Mouse (Mus musculus) kidney, postnatal 25 days (tissue): ENCODE measurements around the gene Rassf1.
A peak's percentile ranks its signal among the peaks of the same experiment; 100 is the strongest.
"Not testable (repeated sequence)": the region's sequence is repeated elsewhere in the genome, so short reads cannot be mapped to it uniquely, and the experiment has no call there.

Experiments used
- DNase-seq, 2 experiments: peaks; one replicate each; pipeline ENCODE4 v3.0.0; 2021; ENCODE audit warnings: mixed read lengths in 2 of 2

Gene Rassf1

DNA sequence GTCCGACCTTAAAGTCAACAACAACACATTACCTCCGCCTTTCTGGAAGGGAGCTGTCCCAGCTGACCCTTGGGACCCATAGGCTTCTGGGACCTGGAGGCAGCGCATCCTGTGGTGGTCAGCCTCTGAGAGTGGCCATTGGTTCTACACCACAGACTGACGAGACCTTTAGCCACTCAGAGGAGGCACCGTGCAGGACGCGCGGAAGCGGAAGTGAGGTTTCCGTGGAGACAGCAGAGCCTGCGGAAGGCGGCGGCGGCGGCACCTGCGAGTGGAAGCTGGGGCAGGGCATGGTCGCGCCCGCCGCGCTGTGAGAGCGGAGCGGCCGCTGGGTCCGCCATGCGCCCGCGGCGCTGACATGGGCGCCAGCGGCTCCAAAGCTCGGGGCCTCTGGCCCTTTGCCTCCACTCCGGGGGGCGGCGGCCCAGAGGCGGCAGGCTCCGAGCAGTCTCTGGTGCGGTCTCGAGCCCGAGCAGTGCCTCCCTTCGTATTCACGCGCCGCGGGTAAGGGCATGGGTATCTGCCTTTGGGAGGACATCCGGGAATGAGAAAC, 11.8 kb downstream of the Rassf1 start, which contains the start of gene Tusc2:
Gene Tusc2, plus strand, starts transcription at position 227 of the 553 bp plus-strand sequence.
- DNase-seq, result peak; percentile 96 to 99

DNA sequence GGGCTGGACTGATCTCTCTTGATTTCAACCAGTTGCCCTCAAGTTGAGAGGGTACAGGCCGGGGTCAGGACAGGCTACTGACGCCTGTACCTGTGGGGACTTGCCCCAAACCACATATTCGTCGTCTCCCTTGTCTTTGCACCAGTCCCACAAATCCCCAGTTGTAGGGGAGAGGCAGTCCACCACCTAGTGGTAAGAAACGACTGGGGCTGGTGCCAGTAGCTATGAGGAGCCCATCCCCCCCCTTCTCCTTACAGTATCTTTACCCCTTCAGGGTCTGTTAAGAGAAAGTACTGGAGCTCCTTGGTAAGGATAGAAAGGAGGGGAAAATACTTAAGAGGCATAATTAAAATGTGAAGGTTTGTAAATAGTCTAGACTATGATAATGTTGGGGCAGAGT, 14.2 kb downstream of the Rassf1 start:
- not testable (repeated sequence) for DNase-seq

DNA sequence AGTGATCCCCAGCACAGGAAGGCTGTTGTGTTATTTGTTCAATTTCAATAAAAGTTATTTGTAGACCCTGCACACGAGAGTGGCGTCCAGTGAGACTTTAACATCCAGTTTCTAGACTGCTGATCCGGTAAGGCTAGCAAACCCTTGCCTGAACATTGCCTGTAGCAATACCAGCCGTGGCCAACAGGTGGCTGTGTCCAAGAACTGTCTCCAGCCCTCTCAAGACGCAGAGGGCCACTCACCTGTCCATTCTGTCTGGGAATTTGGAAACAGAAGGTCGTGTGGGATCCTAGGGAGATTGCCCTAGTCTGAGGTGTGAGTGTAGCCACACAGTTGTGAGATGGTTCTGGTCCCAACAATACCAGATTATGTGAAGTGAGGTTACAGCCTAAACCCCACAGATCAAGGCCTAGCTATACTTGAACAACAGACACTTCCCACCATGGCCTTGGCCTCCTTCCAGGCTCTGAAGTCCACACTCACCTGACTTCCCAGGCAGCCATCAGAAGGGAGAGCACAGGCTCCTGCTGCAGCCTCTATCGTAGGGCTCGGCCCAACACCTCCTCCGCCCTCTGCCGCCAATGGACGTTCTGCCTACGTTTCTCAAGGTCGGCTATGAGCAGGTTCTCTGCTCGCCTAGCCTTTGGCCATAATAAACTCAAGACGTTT, 14.8 kb downstream of the Rassf1 start:
- DNase-seq, result peak; percentile 94 to 97

DNA sequence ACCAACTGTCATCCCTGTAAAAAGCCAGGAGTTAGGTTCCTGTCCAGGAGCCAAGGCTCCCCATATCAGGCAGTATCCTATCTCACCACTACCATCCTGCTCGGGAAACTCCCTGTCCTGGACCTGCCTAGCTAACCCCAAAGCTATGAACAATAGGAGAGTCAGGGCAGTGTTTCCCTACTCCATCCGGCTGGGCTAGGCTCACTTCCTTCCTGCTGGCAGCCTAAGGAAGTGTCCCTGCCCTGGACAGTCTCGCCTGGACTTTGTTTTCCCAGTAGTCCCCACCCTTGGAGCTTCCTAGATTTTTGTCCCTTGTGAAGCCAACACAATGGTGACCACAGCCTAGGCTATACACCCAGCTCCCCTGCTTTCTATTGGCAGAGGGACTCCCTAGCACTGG, 15.5 kb downstream of the Rassf1 start:
- peak; percentile 65 to 88 for DNase-seq

DNA sequence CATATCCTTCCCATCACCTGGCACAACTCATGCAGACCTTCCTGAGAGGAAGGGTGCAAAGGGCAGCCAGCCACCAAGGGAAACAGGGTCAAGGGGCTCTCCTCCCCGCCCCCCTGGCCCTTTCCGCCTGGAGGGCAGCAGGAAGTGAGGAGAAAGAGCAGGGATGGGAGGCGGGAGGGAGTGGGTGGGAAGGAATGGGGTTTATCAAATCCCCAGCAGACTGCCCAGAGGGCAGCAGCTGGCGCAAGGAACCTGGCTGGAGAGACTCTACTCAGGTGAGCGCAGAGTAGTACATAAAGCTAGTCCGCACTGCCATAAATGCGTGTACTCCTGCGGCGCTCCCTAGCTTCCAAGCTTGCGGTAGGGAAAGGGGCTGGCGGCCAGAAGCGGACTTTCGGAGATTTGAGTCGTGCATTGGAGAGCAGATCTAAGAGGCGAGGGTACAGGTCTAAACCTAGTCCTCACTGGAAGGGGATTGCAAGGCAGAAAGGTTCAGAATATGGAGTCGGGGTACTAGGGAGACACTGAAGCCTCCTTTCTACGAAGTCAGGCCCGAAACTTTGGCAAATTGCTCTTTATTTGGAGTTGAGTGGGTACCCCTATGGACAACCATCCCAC, 16.5 kb downstream of the Rassf1 start, which contains the start of gene Hyal2:
Gene Hyal2, plus strand, starts transcription at position 244 of the 618 bp plus-strand sequence.
- peak; percentile 88 to 95 for DNase-seq

DNA sequence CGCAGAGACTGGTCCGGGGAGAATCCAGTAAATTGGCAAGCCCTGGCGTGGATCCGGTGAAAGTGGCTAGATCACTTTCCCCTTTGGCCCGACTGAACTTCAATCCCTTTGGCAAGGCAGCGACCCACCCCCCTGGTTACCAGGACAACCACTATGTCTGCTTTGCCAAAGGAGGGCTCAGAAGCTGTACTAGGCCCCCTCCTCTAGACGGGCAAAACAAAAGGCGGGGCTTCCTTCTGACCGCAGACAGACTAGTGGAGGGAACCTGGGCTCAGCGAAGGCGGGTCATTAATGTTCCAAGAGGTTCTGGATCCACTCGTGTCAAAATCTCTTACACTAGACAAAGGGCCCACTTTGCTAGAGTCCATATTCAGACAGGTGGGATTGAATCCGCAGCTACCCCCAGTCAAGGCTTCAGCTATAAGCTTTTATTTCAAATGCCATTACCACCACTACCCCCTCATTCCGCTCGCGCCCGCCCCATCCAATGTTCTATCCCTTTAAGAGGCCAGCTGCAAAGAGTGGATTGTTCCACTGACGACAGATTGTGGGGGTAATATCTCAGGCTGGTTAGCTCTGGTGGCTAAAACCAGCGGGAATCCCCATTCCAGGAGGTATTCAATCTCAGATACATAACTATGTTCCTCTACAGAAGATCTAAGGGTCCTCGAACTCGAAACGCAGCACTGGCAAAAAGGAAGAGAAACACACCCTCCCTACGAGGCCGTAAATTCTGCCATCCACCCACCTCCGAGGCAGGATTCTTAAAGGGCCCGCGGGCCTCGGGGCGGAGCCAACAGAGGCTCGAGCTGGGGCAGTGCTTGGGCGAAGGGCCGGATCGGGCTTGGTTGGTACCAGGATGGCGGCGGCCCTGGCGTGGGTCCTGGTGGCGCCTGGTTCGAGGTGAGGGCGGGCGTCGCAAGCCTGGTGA, 17.2 kb downstream of the Rassf1 start:
- peak; percentile 89 to 95 for DNase-seq

DNA sequence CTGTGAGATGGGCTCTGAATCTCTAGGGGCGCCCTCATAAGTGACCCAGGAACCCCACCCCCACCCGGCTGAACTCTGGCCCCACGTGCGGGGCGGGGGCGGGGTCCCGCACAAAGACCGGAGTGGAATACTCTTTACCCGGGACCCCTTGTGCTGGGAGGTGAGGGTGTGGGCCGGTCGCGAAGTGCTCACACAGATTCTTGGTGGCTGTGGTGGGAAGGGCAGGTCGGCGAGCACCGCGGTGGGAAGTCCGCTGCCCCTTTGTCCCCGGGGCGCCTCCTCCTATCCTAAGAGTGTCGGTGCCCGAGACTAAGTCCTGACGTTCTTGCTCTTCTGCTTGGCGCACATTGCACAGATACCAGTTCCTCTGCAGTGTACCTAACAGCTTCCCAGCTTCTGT, 17.9 kb downstream of the Rassf1 start:
- no peak for DNase-seq

DNA sequence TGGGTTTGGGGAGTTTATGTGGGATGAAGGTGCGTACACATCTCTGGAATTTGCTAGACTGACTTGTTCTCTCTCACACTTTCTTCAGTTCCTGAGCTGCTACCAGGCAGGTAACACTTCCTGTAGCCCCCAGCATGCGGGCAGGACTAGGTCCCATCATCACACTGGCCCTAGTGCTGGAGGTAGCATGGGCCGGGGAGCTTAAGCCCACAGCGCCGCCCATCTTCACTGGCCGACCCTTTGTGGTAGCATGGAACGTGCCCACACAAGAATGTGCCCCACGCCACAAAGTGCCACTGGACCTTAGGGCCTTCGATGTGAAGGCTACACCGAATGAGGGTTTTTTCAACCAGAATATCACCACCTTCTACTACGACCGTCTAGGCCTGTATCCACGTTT, 18.7 kb downstream of the Rassf1 start:
- no peak for DNase-seq

DNA sequence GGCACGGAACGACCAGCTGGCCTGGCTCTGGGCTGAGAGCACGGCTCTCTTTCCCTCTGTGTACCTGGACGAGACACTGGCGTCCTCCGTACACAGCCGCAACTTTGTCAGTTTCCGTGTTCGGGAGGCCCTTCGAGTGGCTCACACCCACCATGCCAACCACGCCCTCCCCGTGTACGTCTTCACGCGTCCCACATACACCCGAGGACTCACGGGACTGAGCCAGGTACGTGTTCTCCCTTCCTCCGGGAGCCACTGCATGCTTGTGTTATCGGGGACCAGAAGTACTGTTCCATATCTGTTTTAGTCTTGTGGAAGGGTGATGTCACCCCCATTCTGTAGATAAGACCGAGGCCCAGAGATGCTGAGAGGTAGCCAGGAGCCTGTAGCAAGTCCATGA, 19.5 kb downstream of the Rassf1 start:
- DNase-seq, result peak in 1 of 2 experiments; percentile 55

DNA sequence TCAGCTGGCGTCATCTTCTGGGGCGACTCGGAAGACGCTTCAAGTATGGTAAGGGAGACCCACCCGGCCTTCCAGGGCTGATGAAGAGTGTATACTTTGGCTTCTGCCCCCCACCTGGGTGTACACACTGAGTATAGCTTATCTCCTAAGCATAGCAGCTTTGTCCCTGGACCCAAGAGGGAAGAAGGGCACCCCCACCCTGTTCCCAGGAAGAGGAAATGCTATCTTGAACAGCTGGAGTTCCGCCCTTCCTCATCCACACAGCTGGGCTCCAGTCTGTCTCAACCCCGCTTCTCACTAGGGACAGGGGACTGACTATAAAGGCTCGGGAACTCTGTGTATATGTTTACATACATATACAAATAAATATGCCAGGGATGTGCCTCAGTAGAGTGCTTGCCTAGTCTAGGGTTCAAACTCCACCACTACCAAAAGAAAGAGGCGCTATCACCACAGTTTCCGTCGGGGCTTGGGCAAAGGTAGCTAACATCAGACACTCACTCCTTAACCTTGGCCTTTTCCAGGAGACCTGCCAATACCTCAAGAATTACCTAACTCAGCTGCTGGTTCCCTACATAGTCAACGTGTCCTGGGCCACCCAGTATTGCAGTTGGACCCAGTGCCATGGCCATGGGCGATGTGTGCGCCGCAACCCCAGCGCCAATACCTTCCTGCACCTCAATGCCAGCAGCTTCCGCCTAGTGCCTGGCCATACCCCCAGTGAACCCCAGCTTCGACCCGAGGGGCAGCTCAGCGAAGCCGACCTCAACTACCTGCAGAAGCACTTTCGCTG, 20.4 kb downstream of the Rassf1 start:
- peak in 1 of 2 experiments; percentile 55 for DNase-seq

DNA sequence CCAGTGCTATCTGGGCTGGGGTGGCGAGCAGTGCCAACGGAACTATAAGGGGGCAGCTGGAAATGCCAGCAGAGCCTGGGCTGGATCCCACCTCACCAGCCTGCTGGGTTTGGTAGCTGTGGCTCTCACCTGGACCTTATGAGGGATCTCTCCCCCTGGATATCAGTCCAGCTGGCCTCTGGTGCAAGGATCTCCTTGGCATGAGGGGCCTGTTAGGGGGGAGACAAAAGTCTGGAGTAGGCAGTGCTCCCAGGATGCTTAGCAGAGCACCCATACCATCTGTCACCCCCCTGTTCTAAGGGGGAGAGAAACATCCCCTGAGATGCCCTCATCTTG, 20.9 kb downstream of the Rassf1 start:
- DNase-seq, result no peak

DNA sequence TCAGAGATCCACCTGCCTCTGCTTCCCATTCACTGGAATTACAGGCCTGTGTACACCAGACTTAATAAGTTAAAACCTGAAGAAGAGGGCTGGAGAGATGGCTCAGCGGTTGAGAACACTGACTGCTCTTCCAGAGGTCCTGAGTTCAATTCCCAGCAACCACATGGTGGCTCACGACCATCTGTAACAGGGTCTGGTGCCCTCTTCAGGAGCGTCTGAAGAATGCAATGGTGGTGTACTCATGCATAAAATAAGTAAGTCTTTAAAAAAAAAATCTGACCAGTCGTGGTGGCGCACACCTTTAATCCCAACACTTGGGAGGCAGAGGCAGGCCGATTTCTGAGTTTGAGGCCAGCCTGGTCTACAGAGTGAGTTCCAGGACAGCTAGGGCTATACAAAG, 22.4 kb downstream of the Rassf1 start:
- not testable (repeated sequence) for DNase-seq

DNA sequence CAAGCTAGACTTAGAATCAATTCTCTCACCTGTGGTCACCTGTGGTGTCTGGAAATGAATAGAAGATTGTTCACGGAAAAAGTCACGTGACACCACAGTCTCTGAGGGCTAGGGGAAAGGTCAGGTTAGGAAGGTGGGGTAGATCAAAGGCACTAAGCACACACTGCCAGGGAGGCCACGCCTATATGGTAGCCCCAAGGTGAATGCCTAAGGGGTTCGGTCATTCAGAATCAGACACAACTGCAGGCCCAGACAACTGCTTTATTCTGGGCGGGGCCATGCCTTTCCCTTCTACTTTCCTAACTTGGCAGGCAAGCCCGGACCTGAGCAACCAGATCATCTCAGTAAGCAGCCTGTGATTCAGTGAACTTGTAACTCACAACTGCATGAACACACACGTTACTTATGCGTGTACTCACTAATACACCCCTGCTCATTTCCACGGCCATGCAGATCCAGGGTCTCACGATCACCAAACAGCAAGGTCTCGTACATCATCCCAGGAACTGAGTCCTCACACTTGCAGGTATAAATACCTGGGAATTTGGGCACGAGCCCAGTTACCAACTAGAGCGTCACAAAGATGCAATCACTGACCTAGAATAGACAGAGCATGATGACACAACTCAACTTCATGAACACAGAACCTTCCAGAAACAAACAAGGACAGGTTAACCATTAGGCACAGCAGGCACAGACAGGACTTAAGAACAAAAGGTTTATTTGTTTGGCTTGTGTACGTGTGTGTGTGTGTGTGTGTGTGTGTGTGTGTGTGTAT, 24.4 kb downstream of the Rassf1 start:
- no peak for DNase-seq

DNA sequence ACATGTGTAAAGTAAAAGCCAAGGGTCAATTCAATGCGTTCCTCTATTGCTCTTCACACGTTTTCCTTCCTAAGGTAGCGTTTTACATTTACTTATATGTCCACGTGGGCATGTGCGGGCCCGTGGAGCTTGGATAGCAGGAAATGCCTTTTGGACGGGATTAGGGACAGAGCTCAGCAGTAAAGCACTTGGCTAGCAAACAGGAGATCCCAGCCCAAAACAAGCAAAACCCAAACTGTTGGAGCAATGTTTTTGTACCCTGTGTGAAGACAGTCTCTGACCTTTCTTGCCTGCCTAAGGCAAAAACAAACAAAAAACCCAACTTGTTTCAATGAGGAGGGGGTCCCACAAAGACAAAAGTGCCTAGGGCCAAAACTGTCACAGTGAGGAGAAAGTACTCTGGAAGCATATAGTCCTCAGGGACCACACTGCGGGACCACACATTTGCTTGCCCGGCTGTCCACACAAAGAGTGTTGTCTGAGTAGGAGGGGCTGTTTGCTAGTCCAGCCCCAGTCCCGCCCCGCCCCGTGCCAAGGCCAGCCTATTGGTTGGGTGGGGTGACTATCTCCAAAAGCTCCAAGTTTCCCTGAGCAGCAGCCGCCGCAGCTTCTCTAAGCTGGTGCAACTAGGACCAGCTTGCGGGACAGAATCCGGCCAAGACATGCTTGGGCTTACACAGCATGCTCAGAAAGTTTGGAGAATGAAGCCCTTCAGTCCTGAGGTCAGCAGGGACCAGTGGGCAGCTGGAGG, 25.2 kb downstream of the Rassf1 start, which contains the start of gene Hyal1:
Gene Hyal1, plus strand, starts transcription at position 571 of the 751 bp plus-strand sequence.
- peak; percentile 88 to 93 for DNase-seq

DNA sequence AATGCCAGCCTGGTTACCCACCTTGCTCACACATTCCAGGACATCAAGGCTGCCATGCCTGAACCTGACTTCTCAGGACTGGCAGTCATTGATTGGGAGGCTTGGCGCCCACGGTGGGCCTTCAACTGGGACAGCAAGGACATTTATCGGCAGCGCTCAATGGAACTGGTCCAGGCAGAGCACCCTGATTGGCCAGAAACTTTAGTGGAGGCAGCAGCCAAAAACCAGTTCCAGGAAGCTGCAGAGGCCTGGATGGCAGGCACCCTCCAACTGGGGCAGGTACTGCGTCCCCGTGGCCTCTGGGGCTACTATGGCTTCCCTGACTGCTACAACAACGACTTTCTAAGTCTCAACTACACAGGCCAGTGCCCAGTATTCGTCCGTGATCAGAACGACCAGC, 26.5 kb downstream of the Rassf1 start:
- no peak for DNase-seq

DNA sequence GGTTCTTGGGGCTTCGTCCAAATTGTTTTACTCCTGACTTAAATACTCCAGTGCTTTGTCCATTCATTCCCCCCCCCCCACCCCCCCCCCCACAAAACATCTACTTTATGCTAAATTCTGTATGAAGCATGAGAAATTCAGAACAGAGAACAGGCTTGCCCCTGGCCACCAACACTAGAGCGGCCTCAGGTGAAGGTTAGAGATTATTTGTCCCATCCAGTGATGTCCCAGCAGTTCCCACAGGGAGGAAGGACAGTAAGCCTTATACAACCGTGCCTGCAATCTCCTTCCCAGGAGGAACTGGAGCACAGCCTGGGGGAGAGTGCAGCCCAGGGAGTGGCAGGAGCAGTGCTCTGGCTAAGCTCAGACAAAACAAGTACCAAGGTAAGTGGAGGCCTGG, 27.2 kb downstream of the Rassf1 start, which contains the start of gene Naa80:
Gene Naa80, plus strand, starts transcription at position 301 of the 400 bp plus-strand sequence.
- DNase-seq, result no peak

DNA sequence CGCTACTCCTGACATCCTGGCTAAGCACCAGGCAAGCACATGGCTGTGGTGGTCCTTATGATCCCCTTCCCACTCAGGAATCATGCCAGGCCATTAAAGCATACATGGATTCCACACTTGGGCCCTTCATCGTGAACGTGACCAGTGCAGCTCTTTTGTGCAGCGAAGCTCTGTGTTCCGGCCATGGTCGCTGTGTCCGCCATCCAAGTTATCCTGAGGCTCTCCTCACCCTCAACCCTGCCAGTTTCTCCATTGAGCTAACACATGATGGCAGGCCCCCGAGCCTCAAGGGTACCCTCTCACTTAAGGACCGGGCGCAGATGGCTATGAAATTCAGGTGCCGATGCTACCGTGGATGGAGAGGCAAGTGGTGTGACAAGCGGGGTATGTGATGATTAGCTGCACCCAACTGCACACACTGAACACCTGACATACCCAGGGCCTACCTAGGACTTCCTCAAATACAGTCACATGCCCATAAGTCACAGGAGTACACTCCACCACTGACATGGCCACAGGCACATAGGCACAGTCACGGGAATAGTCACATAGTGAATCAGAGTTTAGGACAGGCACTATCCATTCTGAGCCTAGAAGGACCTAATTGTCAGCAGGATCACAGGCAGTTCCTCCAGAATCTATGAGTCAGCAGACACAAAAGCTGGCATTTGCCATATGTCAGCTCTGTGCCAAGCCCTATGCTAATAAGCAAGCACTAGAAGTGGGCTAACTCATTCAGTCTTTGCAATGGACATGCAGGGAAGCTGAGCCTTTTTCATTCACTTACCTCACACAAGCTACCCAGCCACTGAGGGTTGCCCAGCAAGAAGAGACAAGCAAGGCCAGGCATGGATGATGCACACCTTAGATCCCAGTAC, 27.9 kb downstream of the Rassf1 start:
- no peak for DNase-seq

DNA sequence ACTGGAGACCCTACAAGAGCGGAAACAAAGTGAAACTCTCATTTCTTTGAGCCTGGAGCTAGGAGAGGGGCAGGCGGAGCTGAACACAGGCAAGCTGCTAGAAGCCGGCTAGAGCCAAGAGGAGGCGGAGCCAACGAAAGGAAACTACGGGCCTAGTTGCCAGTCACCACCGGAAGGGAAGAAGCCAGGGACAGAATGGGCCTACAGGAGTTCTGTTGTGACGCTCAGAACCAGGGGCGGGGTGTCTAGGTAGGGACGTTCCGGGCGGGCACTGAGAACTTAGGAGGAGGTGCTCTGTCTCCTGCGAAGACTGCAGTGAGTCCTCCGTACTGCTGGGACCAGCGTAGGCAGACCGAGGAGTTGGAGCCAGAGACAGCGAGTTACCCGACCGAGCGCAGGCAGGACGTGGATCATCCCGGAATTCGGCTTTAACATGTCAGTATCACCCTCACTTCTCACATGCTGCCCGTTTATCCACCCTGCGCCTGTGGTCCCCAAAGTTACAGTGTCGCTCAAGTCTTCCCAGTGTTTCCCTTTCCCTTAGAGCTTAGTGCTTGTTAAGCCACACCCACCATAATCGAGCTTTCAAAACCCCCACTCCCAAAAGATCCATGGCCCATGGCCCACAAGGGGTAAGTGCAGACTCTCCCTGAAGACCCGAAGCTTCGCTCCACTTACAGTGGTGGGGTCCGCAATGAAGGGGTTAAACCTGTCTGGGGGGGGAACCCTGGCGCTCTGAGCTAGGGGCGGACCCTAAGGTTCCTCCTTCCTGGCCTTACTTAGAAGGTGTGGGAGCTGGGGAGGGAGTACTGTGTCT, 29.4 kb downstream of the Rassf1 start, which contains the start of gene Hyal3:
Gene Hyal3, plus strand, starts transcription at position 318 of the 817 bp plus-strand sequence.
- peak; percentile 95 to 97 for DNase-seq
